Comparison of ENCODE assay signal across 14 mouse cellular contexts in the genomic region with DNA sequence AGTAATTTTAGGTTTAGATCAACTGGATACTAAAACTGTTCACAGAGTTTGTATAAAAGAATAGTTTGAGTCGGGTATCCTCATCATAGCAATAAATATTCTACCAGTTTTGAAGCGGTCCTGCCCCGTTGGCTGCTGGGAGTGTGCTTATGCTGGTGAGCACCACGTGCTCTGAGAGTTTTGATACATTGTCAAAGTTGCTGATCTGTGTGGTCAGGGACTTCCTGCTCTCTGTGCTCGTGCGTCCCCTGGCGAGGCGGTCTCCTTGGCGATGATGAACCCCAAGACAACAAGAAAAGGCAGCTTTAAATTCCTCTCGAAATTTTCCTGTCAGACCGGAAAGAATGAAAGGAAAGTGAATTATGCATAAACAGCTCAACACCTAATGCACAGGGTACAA. TPM values are rescaled to one million over a fixed set of nuclear protein-coding genes. Genes with fewer than 3 reads are reported as not detected.
DNase-seq lines count a peak whose midpoint lies in the region; ATAC-seq lines count a peak whose summit lies in the region.
"Had no signal": no experiment of that assay in that cellular context is flagged by ENCODE, and none has a peak within 500 bp of the region (broad histone marks: within the 10 kb centered on the region; RNA-seq: fewer than 3 reads in every experiment).

No protein-coding gene starts in this region.

- peak; percentile 18 to 21 for DNase-seq in kidney, postnatal 4 days
- no peak for DNase-seq in kidney, adult 11 months
- peak; percentile 1 for DNase-seq in thymus, postnatal 25 days
- no peak for DNase-seq in thymus, adult 18-20 months
- DNase-seq in urinary bladder, adult 18-20 months (ENCODE audit: low spot score in 2 of 2) = no peak
- DNase-seq in c-Kit-positive CD71-positive TER-119-positive erythroid progenitor cells, embryonic 14.5 days (ENCODE audit: low spot score) = no peak
- DNase-seq: adrenal gland, adult 8-10 months; cerebellum, adult 11 months had no signal

- peak; percentile 72 for ATAC-seq in inflammation-experienced regulatory T-cells, adult 6 months
- ATAC-seq: midbrain, embryonic 16.5 days had no signal

RNA-seq across cellular contexts. Expression of gene Gfral, which starts 16.9 kb away (rescaled TPM):
- polyA plus RNA-seq in inflammation-experienced regulatory T-cells, adult 6 months (2017; shearing (Covaris generic)) = not detected
- polyA plus RNA-seq: frontal cortex, adult 2 months; heart, embryonic 10.5 days; hindbrain, embryonic 15.5 days; liver, adult 2 months; midbrain, embryonic 16.5 days had no signal

Comparison
In these comparisons a context has a peak if more than half of its experiments do, and no peak if none do; other contexts are left out.
1. DNase-seq: peak in kidney, postnatal 4 days (2 of 2) and thymus, postnatal 25 days (single experiment); none in kidney, adult 11 months (single experiment), thymus, adult 18-20 months (0 of 2), urinary bladder, adult 18-20 months (0 of 2) and c-Kit-positive CD71-positive TER-119-positive erythroid progenitor cells, embryonic 14.5 days (single experiment).